Mouse (Mus musculus): ENCODE data around the gene Atf6b. TPM values are rescaled to one million over a fixed set of nuclear protein-coding genes. Genes with fewer than 3 reads are reported as not detected.
A peak's percentile ranks its signal among the peaks of the same experiment; 100 is the strongest.

Atf6b gene
- polyA plus RNA-seq, 2 experiments, result 11.3 to 15.5 TPM

GRCm38 (mm10) chr17:34632261-34632691, 14.7 kb upstream of the Atf6b start:
- H3K9me3 ChIP-seq (ENCODE audit: control insufficient read depth, low read length), result no peaks in the 10 kb centered on the region
- H3K9ac ChIP-seq (replicated peaks), result no peak overlapping the region
- peaks cover 0 to 4% of the 10 kb centered on the region in 2 experiments; a peak in 2 of 4 replicates for H3K4me1 ChIP-seq (replicated peaks; ENCODE audit: control insufficient read depth in 2 of 2, insufficient read depth in 2 of 2, low read length in 1 of 2)
- no peaks in the 10 kb centered on the region for H3K36me3 ChIP-seq (replicated peaks; ENCODE audit: control insufficient read depth, insufficient read depth, low read depth)
- peak; percentile 42 to 49 (median 44) for DNase-seq (ENCODE audit: low read depth in 3 of 3, low spot score in 3 of 3)
- WGBS (ENCODE audit: insufficient replicate concordance), result 0% methylated on average over 26 of the region's 26 CpGs
- ATAC-seq (ENCODE audit: insufficient read depth), result peak; percentile 40; the same call in 1 of the 2 replicates
- H3K4me3 ChIP-seq (ENCODE audit: insufficient read depth in 1 of 2, low read depth in 2 of 2, low read length in 2 of 2), result peak overlapping the region; percentile 4 to 32; a peak in 2 of 4 replicates
- H3K4me2 ChIP-seq (ENCODE audit: low read depth), result peak overlapping the region; percentile 60
- TF ChIP-seq EP300 (IDR thresholded peaks at IDR 0.05; ENCODE audit: low read depth), result no peak
- TF ChIP-seq CTCF (IDR thresholded peaks at IDR 0.05; ENCODE audit: low read depth), result no peak
- H3K27ac ChIP-seq, result no peak overlapping the region
- H3K27me3 ChIP-seq (ENCODE audit: control insufficient read depth, insufficient read depth, low read length), result peaks cover 51% of the 10 kb centered on the region

- no peak overlapping the region for H3K4me3 ChIP-seq (ENCODE audit: insufficient read depth in 1 of 2, low read depth in 2 of 2, low read length in 2 of 2)
- no peak for TF ChIP-seq CTCF (IDR thresholded peaks at IDR 0.05; ENCODE audit: low read depth)
- no peak for TF ChIP-seq EP300 (IDR thresholded peaks at IDR 0.05; ENCODE audit: low read depth)
- H3K9ac ChIP-seq (replicated peaks), result no peak overlapping the region
- H3K27me3 ChIP-seq (ENCODE audit: control insufficient read depth, insufficient read depth, low read length), result peaks cover 23% of the 10 kb centered on the region
- H3K4me1 ChIP-seq (replicated peaks; ENCODE audit: control insufficient read depth in 2 of 2, insufficient read depth in 2 of 2, low read length in 1 of 2), result peaks cover 0 to 4% of the 10 kb centered on the region in 2 experiments; a peak in 1 of 4 replicates
- ATAC-seq (ENCODE audit: insufficient read depth), result no peak
- 37% methylated on average over 2 of the region's 2 CpGs for WGBS (ENCODE audit: insufficient replicate concordance)
- no peak overlapping the region for H3K27ac ChIP-seq
- H3K36me3 ChIP-seq (replicated peaks; ENCODE audit: control insufficient read depth, insufficient read depth, low read depth), result no peaks in the 10 kb centered on the region
- DNase-seq (ENCODE audit: low read depth in 3 of 3, low spot score in 3 of 3), result no peak
- no peaks in the 10 kb centered on the region for H3K9me3 ChIP-seq (ENCODE audit: control insufficient read depth, low read length)
- H3K4me2 ChIP-seq (ENCODE audit: low read depth), result no peak overlapping the region
These were observed 11.3 kb upstream of the Atf6b start for GRCm38 (mm10) chr17:34635671-34636070.

- Histone ChIP-seq H3K4me1 (replicated peaks; ENCODE audit: control insufficient read depth in 2 of 2, insufficient read depth in 2 of 2, low read length in 1 of 2) (no peaks in the 10 kb centered on the region), H3K4me2 (ENCODE audit: low read depth) (no peak overlapping the region), H3K36me3 (replicated peaks; ENCODE audit: control insufficient read depth, insufficient read depth, low read depth) (no peaks in the 10 kb centered on the region), H3K27ac (no peak overlapping the region), H3K9ac (replicated peaks) (no peak overlapping the region), H3K27me3 (ENCODE audit: control insufficient read depth, insufficient read depth, low read length) (peaks cover 5% of the 10 kb centered on the region), H3K4me3 (ENCODE audit: insufficient read depth in 1 of 2, low read depth in 2 of 2, low read length in 2 of 2) (no peak overlapping the region), H3K9me3 (ENCODE audit: control insufficient read depth, low read length) (no peaks in the 10 kb centered on the region)
- ATAC-seq (ENCODE audit: insufficient read depth) (no peak), DNase-seq (ENCODE audit: low read depth in 3 of 3, low spot score in 3 of 3) (no peak)
- WGBS (ENCODE audit: insufficient replicate concordance), result 50% methylated on average over 3 of the region's 3 CpGs
- no peak for TF ChIP-seq CTCF (IDR thresholded peaks at IDR 0.05; ENCODE audit: low read depth)
- no peak for TF ChIP-seq EP300 (IDR thresholded peaks at IDR 0.05; ENCODE audit: low read depth)
These were observed 9.5 kb upstream of the Atf6b start for GRCm38 (mm10) chr17:34637459-34637858.

- H3K9ac ChIP-seq (replicated peaks), result no peak overlapping the region
- WGBS (ENCODE audit: insufficient replicate concordance), result 63% methylated on average over 7 of the region's 7 CpGs
- no peaks in the 10 kb centered on the region; the same call in 1 of the 2 replicates for H3K27me3 ChIP-seq (ENCODE audit: control insufficient read depth, insufficient read depth, low read length)
- peak in 1 of 3 experiments; percentile 19 for DNase-seq (ENCODE audit: low read depth in 3 of 3, low spot score in 3 of 3)
- no peak for TF ChIP-seq EP300 (IDR thresholded peaks at IDR 0.05; ENCODE audit: low read depth)
- no peak for TF ChIP-seq CTCF (IDR thresholded peaks at IDR 0.05; ENCODE audit: low read depth)
- H3K4me2 ChIP-seq (ENCODE audit: low read depth), result no peak overlapping the region
- no peak overlapping the region for H3K4me3 ChIP-seq (ENCODE audit: insufficient read depth in 1 of 2, low read depth in 2 of 2, low read length in 2 of 2)
- H3K27ac ChIP-seq, result no peak overlapping the region
- H3K4me1 ChIP-seq (replicated peaks; ENCODE audit: control insufficient read depth in 2 of 2, insufficient read depth in 2 of 2, low read length in 1 of 2), result 0 out of 4 replicates have a peak, but pooled peaks cover 0 to 3% of the 10 kb centered on the region in 2 experiments
- H3K9me3 ChIP-seq (ENCODE audit: control insufficient read depth, low read length), result no peaks in the 10 kb centered on the region
- no peak for ATAC-seq (ENCODE audit: insufficient read depth)
- no peaks in the 10 kb centered on the region for H3K36me3 ChIP-seq (replicated peaks; ENCODE audit: control insufficient read depth, insufficient read depth, low read depth)
These were observed 7.3 kb upstream of the Atf6b start for GRCm38 (mm10) chr17:34639461-34640255.

Measured in liver, embryonic 14.5 days (tissue).